8 mouse cellular contexts compared by ENCODE assay signal in genomic region chr14:25185959-25186771, GRCm38 (mm10).
DNase-seq lines count a peak whose midpoint lies in the region; ATAC-seq and TF ChIP-seq lines count a peak whose summit lies in the region.

No protein-coding gene starts in this region.

- DNase-seq in gastrocnemius, postnatal 25 days, result peak; percentile 48
- DNase-seq in gastrocnemius, adult 18-20 months (ENCODE audit: low spot score), result no peak
- peak; percentile 60 for DNase-seq in embryonic facial prominence, embryonic 10.5 days (ENCODE audit: low spot score)
- DNase-seq in kidney, postnatal 14 days, result peak; percentile 26
- DNase-seq in lung, postnatal 0 days (ENCODE audit: low spot score), result peak; percentile 41
- DNase-seq in right cerebral cortex, postnatal 4 days, result peak; percentile 23
- no peak for DNase-seq in thymus, postnatal 10 days (ENCODE audit: low spot score in 2 of 2)

- ATAC-seq in heart, embryonic 13.5 days (ENCODE audit: extremely low read depth, insufficient number of reproducible peaks, low FRiP score, low TSS enrichment), result no peak
- peak; percentile 37; the same call in 1 of the 2 replicates for ATAC-seq in lung, postnatal 0 days

- 0 out of 2 replicates have a peak, but pooled peaks cover 19% of the 10 kb centered on the region for H3K27me3 ChIP-seq in embryonic facial prominence, embryonic 10.5 days (replicated peaks; ENCODE audit: low read depth, poor library complexity, severe bottlenecking)
- H3K27me3 ChIP-seq in heart, embryonic 13.5 days (replicated peaks), result peaks cover 3% of the 10 kb centered on the region; the same call in 1 of the 2 replicates
- no peaks in the 10 kb centered on the region for H3K27me3 ChIP-seq in lung, postnatal 0 days (replicated peaks; ENCODE audit: insufficient read depth, low read length)

- TF ChIP-seq EP300 in lung, postnatal 0 days (IDR thresholded peaks at IDR 0.05), result no peak

- H3K36me3 ChIP-seq in embryonic facial prominence, embryonic 10.5 days (replicated peaks), result no peaks in the 10 kb centered on the region
- H3K36me3 ChIP-seq in heart, embryonic 13.5 days, result no peaks in the 10 kb centered on the region
- no peaks in the 10 kb centered on the region for H3K36me3 ChIP-seq in lung, postnatal 0 days (ENCODE audit: insufficient read depth, low read length)

- no peak for TF ChIP-seq CTCF in lung, postnatal 0 days (IDR thresholded peaks at IDR 0.05)

- peak overlapping the region; percentile 21 for H3K4me2 ChIP-seq in heart, embryonic 13.5 days
- no peak overlapping the region for H3K4me2 ChIP-seq in lung, postnatal 0 days (replicated peaks; ENCODE audit: low read depth, low read length)

- no peaks in the 10 kb centered on the region for H3K9me3 ChIP-seq in embryonic facial prominence, embryonic 10.5 days
- H3K9me3 ChIP-seq in heart, embryonic 13.5 days, result no peaks in the 10 kb centered on the region
- no peaks in the 10 kb centered on the region for H3K9me3 ChIP-seq in lung, postnatal 0 days (ENCODE audit: low read length)

- H3K4me3 ChIP-seq in embryonic facial prominence, embryonic 10.5 days, result 0 out of 2 replicates have a peak overlapping the region, but pooled peaks have one; percentile 3
- H3K4me3 ChIP-seq in heart, embryonic 13.5 days, result no peak overlapping the region
- no peak overlapping the region for H3K4me3 ChIP-seq in lung, postnatal 0 days (ENCODE audit: low read depth, low read length)

- WGBS in embryonic facial prominence, embryonic 10.5 days, result 52% methylated on average over 14 of the region's 14 CpGs
- 39% methylated on average over 14 of the region's 14 CpGs for WGBS in heart, embryonic 13.5 days
- 40% methylated on average over 14 of the region's 14 CpGs for WGBS in lung, postnatal 0 days

- H3K4me1 ChIP-seq in embryonic facial prominence, embryonic 10.5 days, result peaks cover 42% of the 10 kb centered on the region
- H3K4me1 ChIP-seq in heart, embryonic 13.5 days, result peaks cover 29% of the 10 kb centered on the region
- no peaks in the 10 kb centered on the region for H3K4me1 ChIP-seq in lung, postnatal 0 days (ENCODE audit: insufficient read depth, low read depth, low read length)

- peak overlapping the region; percentile 59 for H3K27ac ChIP-seq in embryonic facial prominence, embryonic 10.5 days (replicated peaks)
- H3K27ac ChIP-seq in heart, embryonic 13.5 days (replicated peaks), result peak overlapping the region; percentile 61
- H3K27ac ChIP-seq in lung, postnatal 0 days (ENCODE audit: low read length), result no peak overlapping the region

- H3K9ac ChIP-seq in heart, embryonic 13.5 days, result peak overlapping the region; percentile 15; the same call in 1 of the 2 replicates
- no peak overlapping the region for H3K9ac ChIP-seq in lung, postnatal 0 days (replicated peaks; ENCODE audit: low read depth)

Comparison
In these comparisons a context has a peak if more than half of its experiments do, and no peak if none do; other contexts are left out.
1. DNase-seq: peak in gastrocnemius, postnatal 25 days (single experiment), embryonic facial prominence, embryonic 10.5 days (single experiment), kidney, postnatal 14 days (single experiment), lung, postnatal 0 days (single experiment) and right cerebral cortex, postnatal 4 days (single experiment); none in gastrocnemius, adult 18-20 months (single experiment) and thymus, postnatal 10 days (0 of 2).